Comparison of ENCODE assay signal across 8 mouse cellular contexts in the genomic region with DNA sequence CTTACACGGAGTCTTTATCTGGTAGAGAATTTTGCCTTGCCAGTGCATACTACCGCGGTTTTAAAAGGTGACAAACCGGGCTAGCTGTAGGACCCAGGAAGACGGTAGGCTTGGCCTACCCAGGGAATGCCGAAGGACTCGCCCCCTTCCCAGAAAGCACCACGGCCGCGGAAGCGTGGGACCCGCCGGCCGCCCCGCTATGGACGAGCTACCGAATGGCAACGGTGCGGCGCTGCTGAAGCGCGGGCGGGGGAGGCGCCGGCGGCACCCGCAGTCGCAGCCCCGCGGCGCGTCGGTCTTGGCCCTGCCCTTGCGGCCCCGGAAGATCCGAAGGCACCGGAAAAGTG. TPM values are rescaled to one million over a fixed set of nuclear protein-coding genes. Genes with fewer than 3 reads are reported as not detected.
A peak's percentile ranks its signal among the peaks of the same experiment; 100 is the strongest.
DNase-seq lines count a peak whose midpoint lies in the region; ATAC-seq and TF ChIP-seq lines count a peak whose summit lies in the region.

A gene (plus strand): TSS at position 116 of the 347 bp plus-strand sequence.

- H3K9me3 ChIP-seq in embryonic facial prominence, embryonic 13.5 days, result no peaks in the 10 kb centered on the region
- no peaks in the 10 kb centered on the region for H3K9me3 ChIP-seq in limb, embryonic 13.5 days
- H3K9me3 ChIP-seq in midbrain, embryonic 15.5 days, result no peaks in the 10 kb centered on the region

- DNase-seq in 3134 (ENCODE audit: extremely low read depth, insufficient read length, low spot score), result peak; percentile 74
- peak; percentile 86 for DNase-seq in adrenal gland, postnatal 25 days
- peak; percentile 90 to 91 for DNase-seq in heart, adult 2 months
- peak; percentile 84 for DNase-seq in kidney, adult 8-10 months
- peak; percentile 26 to 76 for DNase-seq in spleen, adult 2 months (ENCODE audit: low read depth in 1 of 2, low spot score in 2 of 2)

- peak within 1 kb of the TSS; percentile 87 for H3K9ac ChIP-seq in embryonic facial prominence, embryonic 13.5 days
- peak within 1 kb of the TSS; percentile 80 for H3K9ac ChIP-seq in heart, adult 2 months (ENCODE audit: low read depth, low read length)
- H3K9ac ChIP-seq in limb, embryonic 13.5 days, result peak within 1 kb of the TSS; percentile 90
- H3K9ac ChIP-seq in midbrain, embryonic 15.5 days, result peak within 1 kb of the TSS; percentile 79

- H3K79me2 ChIP-seq in heart, adult 2 months (replicated peaks; ENCODE audit: control insufficient read depth, insufficient read depth, low read length), result no peaks in the 10 kb centered on the region; the same call in none of the 2 replicates

- H3K36me3 ChIP-seq in embryonic facial prominence, embryonic 13.5 days, result peaks cover 29% of the 10 kb centered on the region
- H3K36me3 ChIP-seq in heart, adult 2 months (ENCODE audit: control insufficient read depth, insufficient read depth, low read length), result peaks cover 4% of the 10 kb centered on the region
- H3K36me3 ChIP-seq in limb, embryonic 13.5 days, result peaks cover 24% of the 10 kb centered on the region
- H3K36me3 ChIP-seq in midbrain, embryonic 15.5 days (replicated peaks), result 0 out of 2 replicates have a peak, but pooled peaks cover 3% of the 10 kb centered on the region
- H3K36me3 ChIP-seq in spleen, adult 2 months (ENCODE audit: control insufficient read depth, insufficient read depth, low read length), result peaks cover 5% of the 10 kb centered on the region; the same call in 1 of the 2 replicates

- ATAC-seq in embryonic facial prominence, embryonic 13.5 days (ENCODE audit: insufficient number of reproducible peaks, insufficient read depth, low FRiP score, low TSS enrichment, low read depth), result peak; percentile 91
- ATAC-seq in limb, embryonic 13.5 days (ENCODE audit: low FRiP score, low read depth), result peak; percentile 92
- peak; percentile 96 for ATAC-seq in midbrain, embryonic 15.5 days (replicated peaks)

- peak; percentile 65 for TF ChIP-seq EP300 in heart, adult 2 months (IDR thresholded peaks at IDR 0.05; ENCODE audit: insufficient read depth, low read depth, low read length)

- no peaks in the 10 kb centered on the region for H3K27me3 ChIP-seq in embryonic facial prominence, embryonic 13.5 days
- no peaks in the 10 kb centered on the region for H3K27me3 ChIP-seq in heart, adult 2 months (ENCODE audit: control insufficient read depth, insufficient read depth, low read length)
- H3K27me3 ChIP-seq in limb, embryonic 13.5 days, result no peaks in the 10 kb centered on the region
- no peaks in the 10 kb centered on the region for H3K27me3 ChIP-seq in midbrain, embryonic 15.5 days (replicated peaks)
- no peaks in the 10 kb centered on the region for H3K27me3 ChIP-seq in spleen, adult 2 months (ENCODE audit: control insufficient read depth, insufficient read depth, low read length)

- H3K4me1 ChIP-seq in embryonic facial prominence, embryonic 13.5 days, result peaks cover 32% of the 10 kb centered on the region
- peaks cover 12% of the 10 kb centered on the region for H3K4me1 ChIP-seq in heart, adult 2 months (ENCODE audit: control insufficient read depth, insufficient read depth, low read length)
- H3K4me1 ChIP-seq in limb, embryonic 13.5 days, result peaks cover 27% of the 10 kb centered on the region
- peaks cover 35% of the 10 kb centered on the region for H3K4me1 ChIP-seq in midbrain, embryonic 15.5 days
- peaks cover 16% of the 10 kb centered on the region for H3K4me1 ChIP-seq in spleen, adult 2 months (ENCODE audit: control insufficient read depth, insufficient read depth, insufficient read length)

- TF ChIP-seq POLR2A in heart, adult 2 months (IDR thresholded peaks at IDR 0.05; ENCODE audit: insufficient read depth, low read depth, low read length), result peak; percentile 65
- TF ChIP-seq POLR2A in spleen, adult 2 months (IDR thresholded peaks at IDR 0.05; ENCODE audit: low read depth, low read length), result no peak

- intact Hi-C loops in heart, adult 2 months (cut with DNase I), result loop anchor here (2.0 kb wide), 1 partner anchor 30 kb away; a partner anchor contains a TSS

- peak within 1 kb of the TSS; percentile 82 for H3K27ac ChIP-seq in embryonic facial prominence, embryonic 13.5 days
- peak within 1 kb of the TSS; percentile 87 for H3K27ac ChIP-seq in heart, adult 2 months
- H3K27ac ChIP-seq in limb, embryonic 13.5 days, result peak within 1 kb of the TSS; percentile 55; the same call in 1 of the 2 replicates
- peak within 1 kb of the TSS; percentile 81 for H3K27ac ChIP-seq in midbrain, embryonic 15.5 days
- H3K27ac ChIP-seq in spleen, adult 2 months (ENCODE audit: insufficient read depth, low read length), result peak within 1 kb of the TSS; percentile 72

- H3K4me2 ChIP-seq in embryonic facial prominence, embryonic 13.5 days, result peak within 1 kb of the TSS; percentile 93
- H3K4me2 ChIP-seq in limb, embryonic 13.5 days (replicated peaks), result peak within 1 kb of the TSS; percentile 96
- H3K4me2 ChIP-seq in midbrain, embryonic 15.5 days, result peak within 1 kb of the TSS; percentile 79

- H3K4me3 ChIP-seq in embryonic facial prominence, embryonic 13.5 days, result peak within 1 kb of the TSS; percentile 88
- peak within 1 kb of the TSS; percentile 98 for H3K4me3 ChIP-seq in heart, adult 2 months
- peak within 1 kb of the TSS; percentile 92 for H3K4me3 ChIP-seq in limb, embryonic 13.5 days
- H3K4me3 ChIP-seq in midbrain, embryonic 15.5 days, result peak within 1 kb of the TSS; percentile 81
- H3K4me3 ChIP-seq in spleen, adult 2 months (ENCODE audit: extremely low read depth, insufficient read depth, insufficient read length), result peak within 1 kb of the TSS; percentile 94

- 0% methylated on average over 37 of the region's 37 CpGs for WGBS in embryonic facial prominence, embryonic 13.5 days
- under 1% methylated on average over 37 of the region's 37 CpGs for whole genome bisulfite sequencing in heart, adult 2 months
- WGBS in limb, embryonic 13.5 days, result 0% methylated on average over 37 of the region's 37 CpGs
- WGBS in midbrain, embryonic 15.5 days, result under 1% methylated on average over 36 of the region's 37 CpGs
- WGBS in spleen, adult 2 months, result under 1% methylated on average over 37 of the region's 37 CpGs

- peak; percentile 19; the same call in 1 of the 2 replicates for TF ChIP-seq CTCF in heart, adult 2 months (IDR thresholded peaks at IDR 0.05)
- no peak for TF ChIP-seq CTCF in spleen, adult 2 months (IDR thresholded peaks at IDR 0.05; ENCODE audit: extremely low read depth, insufficient read depth, insufficient read length, insufficient replicate concordance)

RNA-seq across cellular contexts. Expression of the gene that starts here (rescaled TPM):
- total RNA-seq in adrenal gland, postnatal 25 days (2021), result 15.4 and 16.2 TPM in 2 replicates
- 12.8 and 15.1 TPM in 2 replicates for polyA plus RNA-seq in embryonic facial prominence, embryonic 13.5 days (2015; fragmentation: Nextera tagmentation; extraction: Ambion mirVana)
- total RNA-seq in heart, adult 2 months (2021), result 1 to 10 TPM; 4.4 to 4.7 TPM
- polyA plus RNA-seq in heart, adult 2 months (2012; rRNA removed), result 2.8 and 3.4 TPM in 2 replicates
- 11.2 and 11.7 TPM in 2 replicates for polyA plus RNA-seq in limb, embryonic 13.5 days (2015; fragmentation: Nextera tagmentation; extraction: Ambion mirVana)
- polyA plus RNA-seq in midbrain, embryonic 15.5 days (2015; fragmentation: Nextera tagmentation; extraction: Ambion mirVana), result 10.6 and 12.7 TPM in 2 replicates
- 12.5 and 21.6 TPM in 2 replicates for polyA plus RNA-seq in spleen, adult 2 months (2012; rRNA removed)

Comparison
In these comparisons a context has a peak if more than half of its experiments do, and no peak if none do; other contexts are left out.
1. Peak in every context shown above with its lines: DNase-seq, ATAC-seq, H3K4me3 ChIP-seq and H3K27ac ChIP-seq.